Mouse (Mus musculus) CD4-positive, CD25-positive, alpha-beta regulatory T cell, adult 2 months (primary cell): ENCODE measurements around the gene Nras.

Experiments used
- DNase-seq: peaks from one replicate; pipeline ENCODE4 v3.0.0-alpha.2; 2012; ENCODE audit warnings: low read depth, low spot score

Nras gene

GRCm38 (mm10) chr3:103058207-103059157 lies at the start of gene Nras:
TSS of gene Nras (plus strand) at chr3:103058285.
- peak; percentile 95 for DNase-seq

- DNase-seq, result no peak
Observed at GRCm38 (mm10) chr3:103017350-103017749, 40.7 kb upstream of the Nras start.

GRCm38 (mm10) chr3:103019462-103019861 lies 38.6 kb upstream of the Nras start:
- peak; percentile 17 for DNase-seq

- DNase-seq, result peak; percentile 99
Observed at GRCm38 (mm10) chr3:103020249-103020942, 37.7 kb upstream of the Nras start, which contains the start of gene Csde1. TSS of gene Csde1 (plus strand) at chr3:103020426.

GRCm38 (mm10) chr3:103020943-103021638 lies 37.0 kb upstream of the Nras start:
- DNase-seq, result peak; percentile 94

GRCm38 (mm10) chr3:103026174-103026573 lies 31.9 kb upstream of the Nras start:
- DNase-seq, result peak; percentile 78

GRCm38 (mm10) chr3:103040285-103040684 lies 17.8 kb upstream of the Nras start:
- no peak for DNase-seq

GRCm38 (mm10) chr3:103040861-103041379 lies 17.2 kb upstream of the Nras start:
- DNase-seq, result no peak

GRCm38 (mm10) chr3:103056016-103056595 lies 2.0 kb upstream of the Nras start:
- no peak for DNase-seq

- DNase-seq, result no peak
Observed at GRCm38 (mm10) chr3:103057752-103058151, 333 bp upstream of the Nras start.

- DNase-seq, result no peak
Observed at GRCm38 (mm10) chr3:103066927-103067326, 8.8 kb downstream of the Nras start.

- no peak for DNase-seq
Observed at GRCm38 (mm10) chr3:103068971-103069370, 10.9 kb downstream of the Nras start.

- no peak for DNase-seq
Observed at GRCm38 (mm10) chr3:103073771-103074170, 15.7 kb downstream of the Nras start, which contains the start of gene Ampd1. TSS of gene Ampd1 (plus strand) at chr3:103074014.

GRCm38 (mm10) chr3:103075871-103076270 lies 17.8 kb downstream of the Nras start:
- DNase-seq, result no peak

- no peak for DNase-seq
Observed at GRCm38 (mm10) chr3:103076476-103076875, 18.4 kb downstream of the Nras start.

- no peak for DNase-seq
Observed at GRCm38 (mm10) chr3:103079301-103079700, 21.2 kb downstream of the Nras start.

- DNase-seq, result no peak
Observed at GRCm38 (mm10) chr3:103081051-103081450, 23.0 kb downstream of the Nras start.

GRCm38 (mm10) chr3:103081861-103082453 lies 23.9 kb downstream of the Nras start:
- no peak for DNase-seq

- DNase-seq, result no peak
Observed at GRCm38 (mm10) chr3:103082761-103083160, 24.7 kb downstream of the Nras start.

- DNase-seq, result no peak
Observed at GRCm38 (mm10) chr3:103085986-103086385, 27.9 kb downstream of the Nras start.

- DNase-seq, result peak; percentile 69
Observed at GRCm38 (mm10) chr3:103091753-103092152, 33.7 kb downstream of the Nras start.
